Mouse (Mus musculus) hindbrain, embryonic 15.5 days (tissue): ENCODE data around the gene Clcc1. TPM values are rescaled to one million over a fixed set of nuclear protein-coding genes. Genes with fewer than 3 reads are reported as not detected.

ENCODE experiments used
- ATAC-seq: fragments of 200-750 bp; cut with Nextera tagmentation; 2 replicates; pipeline ENCODE4 v1.8.0; 2017; ENCODE audit warnings: low read depth, moderate number of reproducible peaks, moderate TSS enrichment; ENCODE audit not compliant: low FRiP score
- H3K27ac ChIP-seq: fragments of 300-500 bp; sonication (generic); replicated peaks from 2 replicates; pipeline ENCODE4 v1.5.1; 2015; ENCODE audit warnings: mild to moderate bottlenecking, inconsistent platforms
- H3K27me3 ChIP-seq: fragments of 300-500 bp; sonication (generic); 2 replicates; pipeline ENCODE4 v1.6.1; 2015; ENCODE audit warnings: control low read depth, inconsistent platforms
- H3K36me3 ChIP-seq: fragments of 300-500 bp; sonication (generic); 2 replicates; pipeline ENCODE4 v1.6.1; 2015; ENCODE audit warnings: control low read depth, inconsistent platforms
- H3K4me1 ChIP-seq: fragments of 300-500 bp; sonication (generic); replicated peaks from 2 replicates; pipeline ENCODE4 v1.6.1; 2015; ENCODE audit warnings: control low read depth, inconsistent platforms
- H3K4me2 ChIP-seq: fragments of 300-500 bp; sonication (generic); 2 replicates; pipeline ENCODE4 v1.6.1; 2015; ENCODE audit warnings: moderate library complexity, mild to moderate bottlenecking, inconsistent platforms
- H3K4me3 ChIP-seq: fragments of 300-500 bp; sonication (generic); 2 replicates; pipeline ENCODE4 v1.5.1; 2015; ENCODE audit warnings: mild to moderate bottlenecking, inconsistent platforms
- H3K9ac ChIP-seq: fragments of 300-500 bp; sonication (generic); 2 replicates; pipeline ENCODE4 v1.6.1; 2015; ENCODE audit warnings: inconsistent platforms
- H3K9me3 ChIP-seq: fragments of 300-500 bp; sonication (generic); 2 replicates; pipeline ENCODE4 v1.6.1; 2016; ENCODE audit warnings: control low read depth, inconsistent platforms
- WGBS: fragments of 180-500 bp; shearing (Covaris S2); methylation state at CpG from one replicate; pipeline ENCODE4 v1.1.7; 2015; 5-methylcytosine and 5-hydroxymethylcytosine counted together
- polyA plus RNA-seq: library from polyadenylated mRNA; unstranded; fragments of >200 nt; fragmentation: Nextera tagmentation; extraction: Ambion mirVana; gene quantifications from 2 replicates; pipeline ENCODE4 v1.2.1, GENCODE M21; 2015

Clcc1 gene
- polyA plus RNA-seq, 1 experiment from 2014 or later = 36.5 TPM

GRCm38 (mm10) chr3:108711296-108711695 is 57.6 kb downstream of the Clcc1 start:
- H3K9ac ChIP-seq = no peak overlapping the region
- no peaks in the 10 kb centered on the region for H3K9me3 ChIP-seq
- H3K36me3 ChIP-seq = no peaks in the 10 kb centered on the region
- H3K27me3 ChIP-seq = no peaks in the 10 kb centered on the region
- H3K27ac ChIP-seq = no peak overlapping the region
- peaks cover 10% of the 10 kb centered on the region for H3K4me1 ChIP-seq
- WGBS = 92% methylated on average over 5 of the region's 5 CpGs
- no peak overlapping the region for H3K4me3 ChIP-seq
- no peak for ATAC-seq
- H3K4me2 ChIP-seq = no peak overlapping the region

GRCm38 (mm10) chr3:108713065-108713675 is 59.5 kb downstream of the Clcc1 start:
- no peaks in the 10 kb centered on the region for H3K27me3 ChIP-seq
- no peaks in the 10 kb centered on the region for H3K36me3 ChIP-seq
- 0 out of 2 replicates have a peak overlapping the region, but pooled peaks have one; percentile 1 for H3K27ac ChIP-seq
- H3K4me3 ChIP-seq = no peak overlapping the region
- no peak overlapping the region for H3K9ac ChIP-seq
- no peak for ATAC-seq
- no peaks in the 10 kb centered on the region for H3K9me3 ChIP-seq
- peaks cover 10% of the 10 kb centered on the region for H3K4me1 ChIP-seq
- no peak overlapping the region; the same call in 1 of the 2 replicates for H3K4me2 ChIP-seq
- WGBS = 33% methylated on average over 3 of the region's 3 CpGs

GRCm38 (mm10) chr3:108714837-108715236 is 61.1 kb downstream of the Clcc1 start:
- Histone ChIP-seq H3K9ac (no peak overlapping the region), H3K36me3 (no peaks in the 10 kb centered on the region), H3K9me3 (no peaks in the 10 kb centered on the region), H3K4me1 (peaks cover 10% of the 10 kb centered on the region), H3K4me3 (no peak overlapping the region), H3K27me3 (no peaks in the 10 kb centered on the region), H3K27ac (no peak overlapping the region), H3K4me2 (no peak overlapping the region)
- 96% methylated on average over 4 of the region's 4 CpGs for WGBS
- no peak for ATAC-seq

- Histone ChIP-seq H3K27me3 (no peaks in the 10 kb centered on the region), H3K27ac (no peak overlapping the region), H3K4me2 (no peak overlapping the region), H3K4me3 (no peak overlapping the region), H3K9me3 (no peaks in the 10 kb centered on the region), H3K36me3 (no peaks in the 10 kb centered on the region), H3K4me1 (peaks cover 20% of the 10 kb centered on the region), H3K9ac (no peak overlapping the region)
- WGBS = 88% methylated on average over 3 of the region's 3 CpGs
- ATAC-seq = no peak
Measured at GRCm38 (mm10) chr3:108717896-108718502, 64.3 kb downstream of the Clcc1 start.

GRCm38 (mm10) chr3:108719357-108719756 is 65.6 kb downstream of the Clcc1 start:
- H3K27ac ChIP-seq = no peak overlapping the region
- H3K4me2 ChIP-seq = no peak overlapping the region
- no peak overlapping the region for H3K4me3 ChIP-seq
- no peaks in the 10 kb centered on the region for H3K9me3 ChIP-seq
- no peaks in the 10 kb centered on the region for H3K36me3 ChIP-seq
- H3K4me1 ChIP-seq = peaks cover 14% of the 10 kb centered on the region
- ATAC-seq = no peak
- H3K27me3 ChIP-seq = no peaks in the 10 kb centered on the region
- WGBS = 89% methylated on average over 2 of the region's 2 CpGs
- H3K9ac ChIP-seq = no peak overlapping the region

- 0 out of 2 replicates have a peak overlapping the region, but pooled peaks have one; percentile 75 for H3K4me2 ChIP-seq
- no peak for ATAC-seq
- H3K4me3 ChIP-seq = no peak overlapping the region
Measured at GRCm38 (mm10) chr3:108719761-108720160, 66.0 kb downstream of the Clcc1 start.

GRCm38 (mm10) chr3:108721076-108721991 is 67.6 kb downstream of the Clcc1 start:
- no peak; the same call in 1 of the 2 replicates for ATAC-seq
- H3K4me1 ChIP-seq = peaks cover 14% of the 10 kb centered on the region
- H3K4me3 ChIP-seq = peak overlapping the region; percentile 87
- peak overlapping the region; percentile 84 for H3K27ac ChIP-seq
- no peaks in the 10 kb centered on the region for H3K36me3 ChIP-seq
- no peaks in the 10 kb centered on the region for H3K9me3 ChIP-seq
- H3K4me2 ChIP-seq = peak overlapping the region; percentile 75
- no peaks in the 10 kb centered on the region for H3K27me3 ChIP-seq
- H3K9ac ChIP-seq = peak overlapping the region; percentile 77
- WGBS = under 1% methylated on average over 44 of the region's 44 CpGs

More at GRCm38 (mm10) chr3:108719761-108720160, 66.0 kb downstream of the Clcc1 start:
- peaks cover 14% of the 10 kb centered on the region for H3K4me1 ChIP-seq
- H3K27me3 ChIP-seq = no peaks in the 10 kb centered on the region
- H3K9me3 ChIP-seq = no peaks in the 10 kb centered on the region
- H3K27ac ChIP-seq = no peak overlapping the region
- H3K9ac ChIP-seq = no peak overlapping the region
- H3K36me3 ChIP-seq = no peaks in the 10 kb centered on the region
- WGBS = 89% methylated on average over 3 of the region's 3 CpGs

- no peaks in the 10 kb centered on the region for H3K27me3 ChIP-seq
- H3K4me2 ChIP-seq = peak within 1 kb of the TSS; percentile 75
- no peaks in the 10 kb centered on the region for H3K9me3 ChIP-seq
- ATAC-seq = peak; percentile 98
- peak within 1 kb of the TSS; percentile 87 for H3K4me3 ChIP-seq
- peak within 1 kb of the TSS; percentile 77 for H3K9ac ChIP-seq
- no peaks in the 10 kb centered on the region for H3K36me3 ChIP-seq
- H3K27ac ChIP-seq = peak within 1 kb of the TSS; percentile 84
- peaks cover 14% of the 10 kb centered on the region for H3K4me1 ChIP-seq
- WGBS = 3% methylated on average over 53 of the region's 53 CpGs
Measured at GRCm38 (mm10) chr3:108722036-108722872, 68.5 kb downstream of the Clcc1 start, which contains the start of gene Gpsm2. Gene Gpsm2, minus strand, starts transcription at chr3:108722309.

- H3K27me3 ChIP-seq = no peaks in the 10 kb centered on the region
- H3K27ac ChIP-seq = no peak overlapping the region
- H3K4me1 ChIP-seq = no peaks in the 10 kb centered on the region; the same call in 1 of the 2 replicates
- H3K4me3 ChIP-seq = no peak overlapping the region
- ATAC-seq = no peak
- H3K36me3 ChIP-seq = no peaks in the 10 kb centered on the region
- no peak overlapping the region for H3K9ac ChIP-seq
- H3K9me3 ChIP-seq = no peaks in the 10 kb centered on the region
- WGBS = 93% methylated on average over 7 of the region's 7 CpGs
- no peak overlapping the region for H3K4me2 ChIP-seq
Measured at GRCm38 (mm10) chr3:108726413-108726812, 72.7 kb downstream of the Clcc1 start.

- H3K4me3 ChIP-seq = no peak overlapping the region
- H3K9me3 ChIP-seq = no peaks in the 10 kb centered on the region
- ATAC-seq = no peak
- H3K27me3 ChIP-seq = no peaks in the 10 kb centered on the region
- no peak overlapping the region for H3K4me2 ChIP-seq
- H3K27ac ChIP-seq = no peak overlapping the region
- H3K4me1 ChIP-seq = no peaks in the 10 kb centered on the region; the same call in 1 of the 2 replicates
- H3K36me3 ChIP-seq = no peaks in the 10 kb centered on the region
- no peak overlapping the region for H3K9ac ChIP-seq
Measured at GRCm38 (mm10) chr3:108727344-108727743, 73.6 kb downstream of the Clcc1 start.

- WGBS = 94% methylated on average over 3 of the region's 3 CpGs
- Histone ChIP-seq H3K4me3 (no peak overlapping the region), H3K4me1 (no peaks in the 10 kb centered on the region; the same call in 1 of the 2 replicates), H3K4me2 (no peak overlapping the region), H3K27ac (no peak overlapping the region), H3K9me3 (no peaks in the 10 kb centered on the region), H3K9ac (no peak overlapping the region), H3K27me3 (no peaks in the 10 kb centered on the region), H3K36me3 (no peaks in the 10 kb centered on the region)
- ATAC-seq = no peak
Measured at GRCm38 (mm10) chr3:108727776-108728175, 74.1 kb downstream of the Clcc1 start.
